Mouse (Mus musculus): Measurements from ENCODE around the gene Med21. TPM values are rescaled to one million over a fixed set of nuclear protein-coding genes. Genes with fewer than 3 reads are reported as not detected.

The Med21 gene
- total RNA-seq, 1 experiment, result 91.2 TPM

DNA sequence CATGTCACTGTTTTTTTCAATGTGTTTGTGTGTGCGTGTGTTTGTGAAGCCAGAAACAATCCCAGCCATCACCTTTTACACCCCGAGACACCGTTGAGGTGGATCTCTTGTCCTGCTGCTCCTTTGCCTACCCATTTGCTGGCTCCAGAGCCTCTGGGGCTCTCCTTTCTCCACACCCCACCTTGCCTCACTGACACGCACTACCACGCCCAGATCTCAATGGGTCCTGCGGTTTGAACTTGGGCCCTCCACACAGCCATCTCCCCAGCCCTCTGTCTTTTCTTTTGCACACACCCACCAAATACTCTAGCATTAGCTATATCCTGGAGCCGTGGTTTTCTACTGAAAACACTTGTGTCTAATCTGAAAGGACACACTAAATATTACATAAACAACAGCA lies 30.4 kb upstream of the Med21 start:
- Histone ChIP-seq H3K9me3 (ENCODE audit: control insufficient read depth, insufficient read depth, low read depth, low read length) (no peaks in the 10 kb centered on the region), H3K36me3 (ENCODE audit: control insufficient read depth, insufficient read depth, low read length, poor library complexity, severe bottlenecking) (peaks cover 63% of the 10 kb centered on the region), H3K27ac (ENCODE audit: insufficient read depth, low read depth, low read length, poor library complexity, severe bottlenecking) (no peak overlapping the region), H3K9ac (ENCODE audit: insufficient read depth, low read depth, low read length, poor library complexity, severe bottlenecking) (no peak overlapping the region), H3K4me1 (ENCODE audit: control insufficient read depth in 2 of 2, insufficient read depth in 2 of 2, low read length in 2 of 2, poor library complexity in 1 of 2) (peaks cover 2 to 4% of the 10 kb centered on the region in 2 experiments; a peak in 2 of 4 replicates), H3K4me3 (ENCODE audit: insufficient read depth in 1 of 2, low read depth in 1 of 2, low read length in 2 of 2, poor library complexity in 1 of 2, severe bottlenecking in 1 of 2) (no peak overlapping the region)
- DNase-seq (ENCODE audit: low read depth, low spot score), result no peak
- no peak for TF ChIP-seq CHD2 (IDR thresholded peaks at IDR 0.05; ENCODE audit: low read depth, low read length)
- TF ChIP-seq MAFK (IDR thresholded peaks at IDR 0.05; ENCODE audit: insufficient read depth, low read depth, low read length), result no peak
- no peak for TF ChIP-seq ZC3H11A (IDR thresholded peaks at IDR 0.05; ENCODE audit: borderline replicate concordance, low read depth, low read length)
- no peak for TF ChIP-seq ZNF384 (IDR thresholded peaks at IDR 0.05; ENCODE audit: low read depth, low read length)
- TF ChIP-seq HCFC1 (IDR thresholded peaks at IDR 0.05; ENCODE audit: borderline replicate concordance, insufficient read depth, low read length), result no peak
- in situ Hi-C loops (cut with MboI; ENCODE audit: low sequenced_read_pairs in 2 of 2, unreplicated experiment in 2 of 2), result no loop called here

GRCm38 (mm10) chr6:146612736-146613135 lies 29.6 kb upstream of the Med21 start:
- in situ Hi-C loops (cut with MboI; ENCODE audit: low sequenced_read_pairs in 2 of 2, unreplicated experiment in 2 of 2), result no loop called here
- no peaks in the 10 kb centered on the region for H3K9me3 ChIP-seq (ENCODE audit: control insufficient read depth, insufficient read depth, low read depth, low read length)
- H3K36me3 ChIP-seq (ENCODE audit: control insufficient read depth, insufficient read depth, low read length, poor library complexity, severe bottlenecking), result peaks cover 61% of the 10 kb centered on the region
- DNase-seq (ENCODE audit: low read depth, low spot score), result no peak
- TF ChIP-seq ZC3H11A (IDR thresholded peaks at IDR 0.05; ENCODE audit: borderline replicate concordance, low read depth, low read length) (no peak), MAFK (IDR thresholded peaks at IDR 0.05; ENCODE audit: insufficient read depth, low read depth, low read length) (no peak)
- H3K9ac ChIP-seq (ENCODE audit: insufficient read depth, low read depth, low read length, poor library complexity, severe bottlenecking), result no peak overlapping the region
- no peak overlapping the region for H3K4me3 ChIP-seq (ENCODE audit: insufficient read depth in 1 of 2, low read depth in 1 of 2, low read length in 2 of 2, poor library complexity in 1 of 2, severe bottlenecking in 1 of 2)
- no peak overlapping the region for H3K27ac ChIP-seq (ENCODE audit: insufficient read depth, low read depth, low read length, poor library complexity, severe bottlenecking)
- H3K4me1 ChIP-seq (ENCODE audit: control insufficient read depth in 2 of 2, insufficient read depth in 2 of 2, low read length in 2 of 2, poor library complexity in 1 of 2), result peaks cover 2 to 4% of the 10 kb centered on the region in 2 experiments; a peak in 2 of 4 replicates

- H3K9me3 ChIP-seq (ENCODE audit: control insufficient read depth, insufficient read depth, low read depth, low read length), result no peaks in the 10 kb centered on the region
- DNase-seq (ENCODE audit: low read depth, low spot score), result peak; percentile 28
- H3K36me3 ChIP-seq (ENCODE audit: control insufficient read depth, insufficient read depth, low read length, poor library complexity, severe bottlenecking), result peaks cover 68% of the 10 kb centered on the region
- no peak overlapping the region for H3K9ac ChIP-seq (ENCODE audit: insufficient read depth, low read depth, low read length, poor library complexity, severe bottlenecking)
- H3K27ac ChIP-seq (ENCODE audit: insufficient read depth, low read depth, low read length, poor library complexity, severe bottlenecking), result no peak overlapping the region
- TF ChIP-seq HCFC1 (IDR thresholded peaks at IDR 0.05; ENCODE audit: borderline replicate concordance, insufficient read depth, low read length), result no peak
- TF ChIP-seq MAFK (IDR thresholded peaks at IDR 0.05; ENCODE audit: insufficient read depth, low read depth, low read length), result no peak
- TF ChIP-seq CHD2 (IDR thresholded peaks at IDR 0.05; ENCODE audit: low read depth, low read length), result no peak
- TF ChIP-seq ZNF384 (IDR thresholded peaks at IDR 0.05; ENCODE audit: low read depth, low read length), result no peak
- TF ChIP-seq ZC3H11A (IDR thresholded peaks at IDR 0.05; ENCODE audit: borderline replicate concordance, low read depth, low read length), result no peak
- no peak overlapping the region for H3K4me3 ChIP-seq (ENCODE audit: insufficient read depth in 1 of 2, low read depth in 1 of 2, low read length in 2 of 2, poor library complexity in 1 of 2, severe bottlenecking in 1 of 2)
- peaks cover 2 to 4% of the 10 kb centered on the region in 2 experiments; a peak in 2 of 4 replicates for H3K4me1 ChIP-seq (ENCODE audit: control insufficient read depth in 2 of 2, insufficient read depth in 2 of 2, low read length in 2 of 2, poor library complexity in 1 of 2)
- in situ Hi-C loops (cut with MboI; ENCODE audit: low sequenced_read_pairs in 2 of 2, unreplicated experiment in 2 of 2), result no loop called here
Observed at GRCm38 (mm10) chr6:146613907-146614306, 28.4 kb upstream of the Med21 start.

DNA sequence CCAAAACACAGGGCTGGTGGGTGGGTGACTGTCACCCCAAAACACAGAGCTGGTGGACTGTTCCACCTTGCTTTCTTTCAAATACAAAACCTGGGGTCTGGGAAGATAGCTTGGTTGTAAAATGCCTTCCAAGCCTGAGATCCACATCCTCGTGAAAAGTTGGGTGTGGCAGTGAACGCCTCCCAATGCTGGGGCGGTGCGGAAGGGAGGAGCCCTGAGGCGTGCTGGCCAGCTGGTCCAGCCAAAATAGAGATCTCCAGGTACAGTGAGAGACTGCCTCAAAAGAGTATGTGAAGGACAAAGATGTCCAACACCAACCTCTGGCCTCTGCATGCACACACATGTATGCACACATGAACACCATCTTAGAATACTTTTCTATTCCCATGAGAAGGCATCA lies 27.8 kb upstream of the Med21 start:
- no peak for DNase-seq (ENCODE audit: low read depth, low spot score)
- no peak for TF ChIP-seq CHD2 (IDR thresholded peaks at IDR 0.05; ENCODE audit: low read depth, low read length)
- no peak for TF ChIP-seq ZC3H11A (IDR thresholded peaks at IDR 0.05; ENCODE audit: borderline replicate concordance, low read depth, low read length)
- no peak for TF ChIP-seq MAFK (IDR thresholded peaks at IDR 0.05; ENCODE audit: insufficient read depth, low read depth, low read length)
- TF ChIP-seq HCFC1 (IDR thresholded peaks at IDR 0.05; ENCODE audit: borderline replicate concordance, insufficient read depth, low read length), result no peak
- TF ChIP-seq ZNF384 (IDR thresholded peaks at IDR 0.05; ENCODE audit: low read depth, low read length), result no peak
- Histone ChIP-seq H3K36me3 (ENCODE audit: control insufficient read depth, insufficient read depth, low read length, poor library complexity, severe bottlenecking) (peaks cover 63% of the 10 kb centered on the region), H3K4me1 (ENCODE audit: control insufficient read depth in 2 of 2, insufficient read depth in 2 of 2, low read length in 2 of 2, poor library complexity in 1 of 2) (peaks cover 2 to 4% of the 10 kb centered on the region in 2 experiments; a peak in 2 of 4 replicates), H3K9me3 (ENCODE audit: control insufficient read depth, insufficient read depth, low read depth, low read length) (no peaks in the 10 kb centered on the region), H3K9ac (ENCODE audit: insufficient read depth, low read depth, low read length, poor library complexity, severe bottlenecking) (no peak overlapping the region), H3K27ac (ENCODE audit: insufficient read depth, low read depth, low read length, poor library complexity, severe bottlenecking) (no peak overlapping the region), H3K4me3 (ENCODE audit: insufficient read depth in 1 of 2, low read depth in 1 of 2, low read length in 2 of 2, poor library complexity in 1 of 2, severe bottlenecking in 1 of 2) (no peak overlapping the region)
- in situ Hi-C loops (cut with MboI; ENCODE audit: low sequenced_read_pairs in 2 of 2, unreplicated experiment in 2 of 2), result no loop called here

DNA sequence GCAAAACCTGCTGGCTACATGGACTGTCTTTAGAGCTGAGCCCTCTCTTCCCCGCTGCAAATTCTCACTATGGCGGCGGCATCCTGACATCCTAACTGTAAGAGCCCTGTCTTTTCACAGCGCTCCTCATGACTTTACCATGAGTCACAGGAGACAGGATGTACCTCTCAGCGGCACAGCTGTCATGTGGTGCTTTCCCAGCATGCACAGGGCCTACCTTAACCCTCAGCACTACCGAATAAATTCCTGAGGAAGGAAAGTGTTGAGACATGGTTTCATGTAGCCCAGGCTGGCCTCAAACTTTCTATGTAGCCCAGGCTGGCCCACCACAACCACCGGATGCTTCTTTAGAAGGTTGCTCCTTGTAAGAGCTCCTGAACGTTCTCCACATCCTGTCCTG lies 26.5 kb upstream of the Med21 start:
- Histone ChIP-seq H3K9ac (ENCODE audit: insufficient read depth, low read depth, low read length, poor library complexity, severe bottlenecking) (no peak overlapping the region), H3K4me1 (ENCODE audit: control insufficient read depth in 2 of 2, insufficient read depth in 2 of 2, low read length in 2 of 2, poor library complexity in 1 of 2) (peaks cover 2 to 4% of the 10 kb centered on the region in 2 experiments; a peak in 2 of 4 replicates), H3K9me3 (ENCODE audit: control insufficient read depth, insufficient read depth, low read depth, low read length) (no peaks in the 10 kb centered on the region), H3K4me3 (ENCODE audit: insufficient read depth in 1 of 2, low read depth in 1 of 2, low read length in 2 of 2, poor library complexity in 1 of 2, severe bottlenecking in 1 of 2) (no peak overlapping the region), H3K36me3 (ENCODE audit: control insufficient read depth, insufficient read depth, low read length, poor library complexity, severe bottlenecking) (peaks cover 62% of the 10 kb centered on the region), H3K27ac (ENCODE audit: insufficient read depth, low read depth, low read length, poor library complexity, severe bottlenecking) (no peak overlapping the region)
- TF ChIP-seq CHD2 (IDR thresholded peaks at IDR 0.05; ENCODE audit: low read depth, low read length), result no peak
- TF ChIP-seq MAFK (IDR thresholded peaks at IDR 0.05; ENCODE audit: insufficient read depth, low read depth, low read length), result no peak
- no peak for TF ChIP-seq HCFC1 (IDR thresholded peaks at IDR 0.05; ENCODE audit: borderline replicate concordance, insufficient read depth, low read length)
- TF ChIP-seq ZNF384 (IDR thresholded peaks at IDR 0.05; ENCODE audit: low read depth, low read length), result no peak
- no peak for TF ChIP-seq ZC3H11A (IDR thresholded peaks at IDR 0.05; ENCODE audit: borderline replicate concordance, low read depth, low read length)
- no peak for DNase-seq (ENCODE audit: low read depth, low spot score)
- in situ Hi-C loops (cut with MboI; ENCODE audit: low sequenced_read_pairs in 2 of 2, unreplicated experiment in 2 of 2), result no loop called here

Measured in ES-E14 (cell line).